Mouse (Mus musculus) ES-E14 (cell line): ENCODE data around the gene R3hdm4.

Source experiments
- CHD2 ChIP-seq: IDR thresholded peaks from 2 replicates; pipeline ENCODE4 v1.6.1; 2014; ENCODE audit warnings: mild to moderate bottlenecking, low read depth, low read length, inconsistent platforms
- HCFC1 ChIP-seq: IDR thresholded peaks from 2 replicates; pipeline ENCODE4 v1.6.1; 2012; ENCODE audit warnings: low read length, inconsistent platforms, borderline replicate concordance; ENCODE audit not compliant: insufficient read depth
- MAFK ChIP-seq: IDR thresholded peaks from 2 replicates; pipeline ENCODE4 v1.6.1; 2014; ENCODE audit warnings: mild to moderate bottlenecking, low read depth, low read length, inconsistent platforms; ENCODE audit not compliant: insufficient read depth
- ZC3H11A ChIP-seq: IDR thresholded peaks from 2 replicates; pipeline ENCODE4 v1.6.1; 2012; ENCODE audit warnings: low read depth, mild to moderate bottlenecking, inconsistent platforms, low read length, borderline replicate concordance

GRCm38 (mm10) chr10:79931797-79932196 lies 10.8 kb upstream of the R3hdm4 start:
- TF ChIP-seq ZC3H11A (no peak), CHD2 (no peak), MAFK (no peak), HCFC1 (no peak)
